Mouse (Mus musculus) embryonic facial prominence, embryonic 13.5 days (tissue): ENCODE measurements at regions not wholly inside any gene's neighbourhood (a gene's known extent, or its start where the extent isn't known, plus 50 kb on each side); places are given as distances from the start of the nearest gene placed in this dataset.

Experiments used
- ATAC-seq: fragments of 200-750 bp; cut with Nextera tagmentation; 2 replicates; pipeline ENCODE4 v1.8.0; 2017; ENCODE audit warnings: low read depth; ENCODE audit not compliant: insufficient number of reproducible peaks, insufficient read depth, low FRiP score, low TSS enrichment
- H3K27ac ChIP-seq: fragments of 300-500 bp; sonication (generic); 2 replicates; pipeline ENCODE4 v1.5.1; 2015; ENCODE audit warnings: moderate library complexity, mild to moderate bottlenecking, inconsistent platforms
- H3K27me3 ChIP-seq: fragments of 300-500 bp; sonication (generic); 2 replicates; pipeline ENCODE4 v1.6.1; 2015; ENCODE audit warnings: mild to moderate bottlenecking, inconsistent platforms
- H3K36me3 ChIP-seq: fragments of 300-500 bp; sonication (generic); 2 replicates; pipeline ENCODE4 v1.6.1; 2015; ENCODE audit warnings: mild to moderate bottlenecking, inconsistent platforms
- H3K4me1 ChIP-seq: fragments of 300-500 bp; sonication (generic); 2 replicates; pipeline ENCODE4 v1.6.1; 2015; ENCODE audit warnings: inconsistent platforms
- H3K4me2 ChIP-seq: fragments of 300-500 bp; sonication (generic); 2 replicates; pipeline ENCODE4 v1.6.1; 2015; ENCODE audit warnings: moderate library complexity, mild to moderate bottlenecking, inconsistent platforms
- H3K4me3 ChIP-seq: fragments of 300-500 bp; sonication (generic); 2 replicates; pipeline ENCODE4 v1.5.1; 2015; ENCODE audit warnings: mild to moderate bottlenecking, inconsistent platforms
- H3K9ac ChIP-seq: fragments of 300-500 bp; sonication (generic); 2 replicates; pipeline ENCODE4 v1.6.1; 2015; ENCODE audit warnings: mild to moderate bottlenecking, inconsistent platforms
- H3K9me3 ChIP-seq: fragments of 300-500 bp; sonication (generic); 2 replicates; pipeline ENCODE4 v1.6.1; 2016; ENCODE audit warnings: inconsistent platforms
- WGBS: fragments of 180-500 bp; shearing (Covaris S2); methylation state at CpG from one replicate; pipeline ENCODE4 v1.1.7; 2015; ENCODE audit warnings: mixed read lengths; 5-methylcytosine and 5-hydroxymethylcytosine counted together

DNA sequence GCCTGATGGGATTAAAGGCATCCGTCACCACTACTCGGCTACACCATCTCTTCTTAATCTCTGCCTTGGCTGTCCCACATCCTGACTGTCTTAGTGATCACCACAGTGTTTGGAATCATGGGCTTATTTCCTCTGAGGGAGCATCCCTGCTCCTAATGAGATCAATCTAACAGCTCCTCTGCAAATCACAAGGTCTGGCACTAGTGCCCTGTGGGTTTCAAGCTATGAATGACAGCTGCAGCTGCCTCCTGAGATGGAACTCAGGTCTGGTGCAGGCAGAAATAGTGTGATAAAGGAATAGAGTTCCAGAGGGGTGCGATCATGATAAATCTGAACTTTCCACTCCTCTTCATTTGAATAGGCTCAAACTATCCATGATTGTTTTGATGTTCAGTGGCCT is 330.2 kb upstream of the Gm10131 start:
- no peak for ATAC-seq
- WGBS, result 74% methylated on average over 3 of the region's 3 CpGs
- no peaks in the 10 kb centered on the region for H3K36me3 ChIP-seq
- H3K27me3 ChIP-seq, result no peaks in the 10 kb centered on the region
- no peak overlapping the region for H3K4me3 ChIP-seq
- no peak overlapping the region for H3K9ac ChIP-seq
- H3K27ac ChIP-seq, result no peak overlapping the region
- H3K4me2 ChIP-seq, result no peak overlapping the region
- H3K9me3 ChIP-seq, result no peaks in the 10 kb centered on the region
- no peaks in the 10 kb centered on the region for H3K4me1 ChIP-seq

- H3K4me1 ChIP-seq, result no peaks in the 10 kb centered on the region
- no peak for ATAC-seq
- H3K9me3 ChIP-seq, result no peaks in the 10 kb centered on the region
- H3K4me3 ChIP-seq, result no peak overlapping the region
- WGBS, result 83% methylated on average over 4 of the region's 4 CpGs
- H3K36me3 ChIP-seq, result no peaks in the 10 kb centered on the region
- no peaks in the 10 kb centered on the region for H3K27me3 ChIP-seq
- no peak overlapping the region for H3K9ac ChIP-seq
- H3K4me2 ChIP-seq, result no peak overlapping the region
- no peak overlapping the region for H3K27ac ChIP-seq
Measured at GRCm38 (mm10) chr8:34440771-34441170, 329.2 kb upstream of the Gm10131 start.

DNA sequence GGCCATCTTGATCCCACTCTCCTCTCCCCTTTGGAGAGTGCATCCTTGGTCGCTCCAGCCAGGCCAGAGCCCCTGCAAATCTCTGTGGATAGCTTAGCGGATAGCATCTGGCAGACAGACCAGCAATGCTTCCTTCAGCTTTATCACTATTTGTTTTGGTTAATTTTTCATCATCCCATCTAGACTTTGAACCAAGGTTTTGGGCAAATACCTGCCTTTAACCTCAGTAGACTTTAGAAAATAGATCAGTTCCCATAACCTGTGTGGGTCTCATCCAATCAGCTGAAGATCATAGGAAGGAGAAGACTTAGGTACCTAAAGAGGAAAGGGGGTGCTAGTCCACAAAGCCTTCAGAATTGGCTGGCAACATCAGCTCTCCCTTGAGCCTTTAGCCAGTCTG is 327.2 kb upstream of the Gm10131 start:
- Histone ChIP-seq H3K27me3 (no peaks in the 10 kb centered on the region), H3K4me1 (no peaks in the 10 kb centered on the region), H3K4me2 (no peak overlapping the region), H3K9me3 (no peaks in the 10 kb centered on the region), H3K4me3 (no peak overlapping the region), H3K27ac (no peak overlapping the region), H3K9ac (no peak overlapping the region), H3K36me3 (no peaks in the 10 kb centered on the region)
- WGBS, result 90% methylated on average over 2 of the region's 2 CpGs
- no peak for ATAC-seq

DNA sequence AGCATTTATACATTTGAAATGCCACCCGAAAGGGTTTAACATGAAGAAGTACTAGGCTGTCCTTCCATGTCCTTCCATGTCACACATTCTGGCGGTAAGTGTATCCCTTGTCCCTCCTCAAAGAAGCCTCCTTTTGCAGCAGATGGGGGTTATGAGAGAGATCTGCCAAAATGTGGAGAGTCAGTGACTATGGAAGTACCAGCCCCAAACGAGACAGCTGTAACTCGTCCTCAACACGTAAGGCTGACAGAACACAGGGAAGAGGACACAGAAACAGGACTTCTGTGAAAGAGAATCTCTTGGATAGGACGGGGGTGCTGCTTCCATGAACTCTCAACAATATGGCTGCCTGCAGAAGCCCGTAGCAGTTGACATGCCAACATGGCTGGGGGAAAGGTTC is 320.4 kb upstream of the Gm10131 start:
- H3K9me3 ChIP-seq, result no peaks in the 10 kb centered on the region
- H3K27ac ChIP-seq, result no peak overlapping the region
- no peaks in the 10 kb centered on the region for H3K27me3 ChIP-seq
- WGBS, result 92% methylated on average over 7 of the region's 7 CpGs
- peaks cover 22% of the 10 kb centered on the region for H3K4me1 ChIP-seq
- no peak overlapping the region for H3K4me3 ChIP-seq
- no peaks in the 10 kb centered on the region for H3K36me3 ChIP-seq
- no peak overlapping the region for H3K9ac ChIP-seq
- ATAC-seq, result no peak
- no peak overlapping the region for H3K4me2 ChIP-seq

DNA sequence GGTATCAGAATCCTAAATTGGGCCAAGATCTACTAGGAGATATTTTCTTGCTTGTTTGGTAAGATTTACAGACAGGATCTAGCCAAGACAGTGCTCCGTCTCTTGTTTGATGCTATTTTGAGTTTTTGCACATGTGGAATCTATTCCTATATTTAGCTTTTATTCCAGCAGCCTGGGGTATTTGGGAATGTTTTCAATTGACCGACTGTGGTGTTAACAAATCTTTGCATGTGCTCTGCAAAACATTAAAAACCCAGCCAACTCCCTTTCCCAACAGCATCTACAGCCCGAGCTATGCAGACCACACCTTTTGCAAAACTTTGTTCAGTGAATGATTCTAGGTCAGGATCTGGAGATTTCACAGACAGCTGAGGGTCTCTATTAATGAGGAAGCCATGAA is 317.7 kb upstream of the Gm10131 start:
- ATAC-seq, result no peak
- Histone ChIP-seq H3K36me3 (no peaks in the 10 kb centered on the region), H3K9me3 (no peaks in the 10 kb centered on the region), H3K9ac (no peak overlapping the region), H3K4me2 (no peak overlapping the region), H3K27me3 (peaks cover 4% of the 10 kb centered on the region; the same call in 1 of the 2 replicates), H3K27ac (no peak overlapping the region), H3K4me1 (peaks cover 30% of the 10 kb centered on the region), H3K4me3 (no peak overlapping the region)
- WGBS, result 29% methylated on average over 3 of the region's 3 CpGs

DNA sequence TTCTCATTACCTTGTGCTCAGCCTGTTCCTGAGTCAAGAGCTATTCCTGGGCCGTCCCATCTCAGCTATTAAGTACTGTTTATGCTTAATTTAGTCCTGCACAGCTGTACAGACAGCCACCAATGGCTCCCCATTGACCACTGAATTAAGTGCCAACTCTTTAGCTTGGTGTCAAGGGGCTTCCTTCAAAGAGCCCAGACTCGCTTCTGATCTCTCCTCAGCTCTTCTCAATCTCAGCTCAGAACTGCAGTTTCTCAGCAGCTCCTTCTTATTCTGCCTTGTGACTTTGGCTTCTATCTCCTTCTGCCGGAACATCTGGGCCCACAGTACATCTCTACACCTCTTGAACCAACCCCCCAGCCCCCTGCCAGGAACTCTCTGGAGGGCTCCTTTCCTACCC is 290.0 kb upstream of the Gm10131 start:
- Histone ChIP-seq H3K9ac (no peak overlapping the region), H3K36me3 (no peaks in the 10 kb centered on the region), H3K27me3 (no peaks in the 10 kb centered on the region), H3K4me2 (no peak overlapping the region), H3K27ac (no peak overlapping the region), H3K4me1 (peaks cover 14% of the 10 kb centered on the region; the same call in 1 of the 2 replicates), H3K4me3 (no peak overlapping the region), H3K9me3 (no peaks in the 10 kb centered on the region)
- WGBS, result 75% methylated on average over 3 of the region's 3 CpGs
- ATAC-seq, result no peak

- no peaks in the 10 kb centered on the region for H3K9me3 ChIP-seq
- no peak overlapping the region for H3K4me3 ChIP-seq
- 57% methylated on average over 14 of the region's 14 CpGs for WGBS
- no peaks in the 10 kb centered on the region for H3K27me3 ChIP-seq
- no peak for ATAC-seq
- no peak overlapping the region for H3K27ac ChIP-seq
- no peak overlapping the region for H3K9ac ChIP-seq
- no peaks in the 10 kb centered on the region for H3K36me3 ChIP-seq
- H3K4me2 ChIP-seq, result no peak overlapping the region
- peaks cover 14% of the 10 kb centered on the region; the same call in 1 of the 2 replicates for H3K4me1 ChIP-seq
Measured at GRCm38 (mm10) chr8:34398914-34399813, 287.6 kb upstream of the Gm10131 start.

DNA sequence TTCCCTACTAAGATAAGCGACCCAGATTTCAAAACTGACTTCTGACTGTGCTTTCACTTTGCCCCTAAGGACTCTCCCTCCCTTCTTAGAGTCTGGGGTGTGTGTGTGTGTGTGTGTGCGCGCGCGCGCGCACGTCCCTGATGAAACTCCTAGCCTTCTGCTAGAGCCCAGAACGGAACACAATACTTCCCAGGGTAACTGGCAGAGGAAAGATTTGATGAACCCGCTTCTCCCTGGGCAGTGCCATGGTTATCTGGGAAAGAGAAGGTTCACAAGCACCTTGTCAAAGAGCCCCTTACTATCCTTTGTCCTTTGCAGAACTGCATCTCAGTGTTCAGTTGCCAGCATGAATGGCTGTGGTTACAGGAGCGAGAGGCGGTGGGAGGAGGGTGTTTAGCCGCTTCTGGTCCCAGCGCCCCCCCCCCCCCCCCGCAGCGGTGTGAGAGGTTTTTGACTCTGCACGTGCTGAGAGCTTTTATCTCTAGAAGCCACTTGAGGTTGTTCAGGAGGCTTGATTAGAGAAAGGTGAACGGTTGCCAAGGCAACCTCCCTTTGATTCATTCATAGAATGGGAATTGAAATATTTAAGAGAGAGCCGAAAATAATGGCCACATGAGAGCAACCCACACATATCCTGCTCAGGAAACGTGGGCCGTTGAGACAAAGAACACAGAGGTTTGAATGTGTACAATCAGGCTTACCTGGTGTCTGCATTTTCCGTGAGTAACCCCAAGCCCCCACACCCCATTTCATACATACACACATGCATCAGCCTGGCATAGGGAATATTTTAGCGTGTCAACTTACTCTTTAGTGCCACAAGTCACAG is 286.3 kb upstream of the Gm10131 start:
- Histone ChIP-seq H3K27ac (no peak overlapping the region), H3K4me1 (peaks cover 14% of the 10 kb centered on the region; the same call in 1 of the 2 replicates), H3K4me2 (peak overlapping the region; percentile 40), H3K4me3 (no peak overlapping the region), H3K9ac (no peak overlapping the region), H3K27me3 (no peaks in the 10 kb centered on the region), H3K36me3 (no peaks in the 10 kb centered on the region), H3K9me3 (no peaks in the 10 kb centered on the region)
- ATAC-seq, result no peak
- 38% methylated on average over 22 of the region's 23 CpGs for WGBS

DNA sequence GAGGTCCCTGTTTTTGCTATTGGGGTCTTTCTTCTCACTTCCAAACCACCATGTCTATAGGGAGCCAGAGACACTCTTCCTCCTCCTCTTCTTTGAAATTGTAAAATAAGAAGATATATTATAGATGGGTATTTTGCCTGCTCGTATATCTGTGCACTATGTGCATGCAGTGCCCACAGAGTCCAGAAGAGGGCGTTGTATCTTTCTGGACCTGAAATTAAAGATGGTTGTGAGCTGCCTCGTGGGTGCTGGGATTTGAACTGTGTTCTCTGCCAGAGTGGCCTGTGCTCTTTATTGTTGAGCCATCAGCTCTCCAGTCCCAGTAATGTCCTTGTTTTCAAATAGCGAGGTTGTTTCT is 285.7 kb upstream of the Gm10131 start:
- Histone ChIP-seq H3K9ac (no peak overlapping the region), H3K4me3 (no peak overlapping the region), H3K9me3 (no peaks in the 10 kb centered on the region), H3K36me3 (no peaks in the 10 kb centered on the region), H3K4me1 (peaks cover 14% of the 10 kb centered on the region; the same call in 1 of the 2 replicates), H3K4me2 (peak overlapping the region; percentile 40), H3K27ac (no peak overlapping the region), H3K27me3 (no peaks in the 10 kb centered on the region)
- ATAC-seq, result no peak
- 57% methylated on average over 4 of the region's 4 CpGs for WGBS

- Histone ChIP-seq H3K4me3 (no peak overlapping the region), H3K9ac (no peak overlapping the region), H3K36me3 (no peaks in the 10 kb centered on the region), H3K9me3 (no peaks in the 10 kb centered on the region), H3K27ac (no peak overlapping the region), H3K4me2 (no peak overlapping the region), H3K4me1 (peaks cover 8% of the 10 kb centered on the region; the same call in 1 of the 2 replicates), H3K27me3 (no peaks in the 10 kb centered on the region)
- WGBS, result 78% methylated on average over 15 of the region's 15 CpGs
- no peak for ATAC-seq
Measured at GRCm38 (mm10) chr8:34392981-34393828, 281.7 kb upstream of the Gm10131 start.
